Mouse (Mus musculus): Measurements from ENCODE around the gene Blnk. TPM values are rescaled to one million over a fixed set of nuclear protein-coding genes. Genes with fewer than 3 reads are reported as not detected.

Gene Blnk
- total RNA-seq, 2 experiments from 2014 or later, result 1.5 to 1.8 TPM

DNA sequence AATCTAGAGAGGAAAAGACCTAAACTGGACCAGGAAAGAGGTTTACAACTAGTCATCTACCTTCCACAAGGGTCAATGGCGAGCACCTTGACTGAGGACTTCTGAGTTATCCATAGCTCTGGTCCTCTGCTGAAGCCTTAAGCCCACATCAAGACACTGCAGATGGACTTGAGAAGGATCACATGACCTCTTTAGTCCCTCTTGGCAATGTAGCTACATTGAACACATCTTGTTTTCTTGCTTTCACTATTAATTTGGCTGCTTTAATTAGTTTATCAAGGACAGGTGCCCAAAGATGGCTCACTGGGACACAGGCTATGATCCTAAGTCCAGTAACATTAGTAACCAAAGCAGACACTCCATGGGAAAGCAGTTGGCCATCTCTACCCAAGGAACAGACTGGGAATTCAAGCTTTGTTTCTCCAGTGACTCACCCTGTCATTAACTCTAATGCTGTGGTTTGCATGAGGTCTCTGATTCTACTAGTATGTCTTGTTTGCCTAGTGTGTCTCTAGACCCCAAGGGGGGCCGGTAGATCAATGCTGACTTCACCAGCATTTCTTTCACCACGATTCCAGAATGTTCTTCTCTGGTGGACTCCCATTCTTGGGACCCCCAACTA lies 9.5 kb upstream of the Blnk start:
- DNase-seq, result no peak

- DNase-seq, result no peak
Measured at GRCm38 (mm10) chr19:40999569-40999968, 5.2 kb upstream of the Blnk start.

DNA sequence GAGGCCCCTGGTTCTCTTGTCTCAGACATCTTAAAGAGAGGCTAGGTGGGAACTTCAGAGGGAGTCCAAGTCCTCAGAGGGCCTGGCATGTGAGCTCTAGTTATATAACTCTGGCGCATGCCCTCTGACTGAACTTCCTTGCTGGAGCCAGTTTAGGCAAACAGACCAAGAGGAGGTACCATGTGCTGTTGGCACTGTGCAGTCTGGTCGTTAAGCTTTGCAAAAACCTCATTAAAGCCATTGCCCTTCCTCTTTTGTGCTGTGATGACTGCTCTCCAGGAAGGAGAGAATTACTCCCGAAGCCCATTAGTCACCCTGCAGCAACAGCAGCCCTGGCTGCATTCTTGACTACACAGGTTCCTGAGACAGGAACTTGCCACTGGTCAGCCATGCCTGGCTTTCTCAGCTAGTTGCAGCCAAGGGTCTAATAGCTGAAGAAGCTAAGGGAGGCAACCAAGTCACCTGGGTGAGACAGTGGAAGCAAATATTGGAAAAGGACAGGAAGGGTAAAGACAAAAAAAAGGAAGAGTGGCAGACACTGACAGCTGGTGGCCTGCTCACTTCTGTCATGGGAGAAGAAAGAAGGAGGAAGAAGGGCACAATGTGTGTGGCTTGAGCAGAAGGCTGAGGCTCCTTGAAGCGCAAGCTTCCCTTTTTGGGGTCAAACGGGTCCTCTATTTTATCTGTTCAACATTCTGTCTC lies 4.3 kb upstream of the Blnk start:
- DNase-seq, result peak; percentile 19

DNA sequence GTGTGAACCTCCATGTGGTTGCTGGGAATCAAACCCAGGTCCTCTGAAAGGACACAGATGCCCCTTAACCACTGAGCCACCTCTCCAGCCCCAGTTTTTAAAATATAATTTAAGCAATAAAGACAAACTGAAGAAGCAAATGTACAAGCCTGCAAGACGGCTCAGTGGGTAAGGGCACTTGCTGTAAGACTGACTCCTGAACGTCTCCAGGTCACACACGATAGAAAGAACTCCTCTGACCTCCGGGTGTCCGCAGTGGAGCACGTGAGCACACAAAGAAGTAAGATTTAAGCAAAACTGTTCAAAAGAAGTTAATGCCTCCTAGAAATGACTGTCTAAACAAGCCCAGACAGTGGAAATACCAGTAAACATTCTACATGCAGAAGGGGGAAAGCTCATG lies 2.4 kb upstream of the Blnk start:
- DNase-seq, result no peak

DNA sequence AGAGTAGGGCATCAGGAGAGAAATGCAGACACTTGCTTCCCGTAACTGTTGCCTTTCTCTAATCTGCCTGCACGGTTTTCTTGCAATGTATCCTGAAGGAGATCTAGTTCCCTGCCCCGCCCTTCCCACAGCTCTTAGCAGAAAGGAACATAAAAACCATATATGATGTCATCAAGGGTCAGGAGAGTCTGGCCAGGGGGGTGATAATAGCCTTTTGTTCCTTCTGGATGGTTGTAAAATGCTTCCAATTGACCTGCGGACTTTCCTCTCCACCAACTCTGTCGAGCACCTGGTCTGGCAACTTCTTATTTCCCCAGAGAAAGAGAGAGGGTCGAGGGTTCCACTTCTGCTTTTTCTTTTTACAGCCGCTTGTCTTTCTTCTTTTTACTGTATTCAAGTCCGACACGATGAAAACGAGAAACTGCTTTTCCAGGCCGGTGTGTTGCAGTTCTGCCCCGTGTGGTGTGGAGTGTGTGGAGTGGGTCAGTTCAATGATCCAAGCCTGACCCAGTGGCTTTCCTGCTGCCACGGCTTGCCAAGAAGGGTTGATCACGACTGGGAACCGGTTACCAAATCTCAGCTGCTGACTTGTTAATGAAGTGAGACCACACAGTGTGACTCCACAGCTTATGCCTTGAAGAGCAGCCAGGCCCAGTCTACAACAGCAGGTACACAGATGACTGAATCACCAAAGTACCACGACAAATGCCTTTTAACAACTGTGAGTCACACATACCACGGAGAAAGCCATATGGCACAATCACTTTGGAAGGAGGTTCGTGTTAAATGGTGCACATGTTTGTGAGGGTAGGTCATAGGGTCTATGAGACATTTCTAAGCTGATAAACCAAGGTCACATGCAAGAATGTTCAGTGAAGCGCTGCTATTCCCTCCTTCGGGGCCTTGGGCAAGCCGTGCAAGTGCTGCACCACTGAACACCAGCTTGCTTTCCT lies 1.4 kb upstream of the Blnk start:
- DNase-seq, result no peak

DNA sequence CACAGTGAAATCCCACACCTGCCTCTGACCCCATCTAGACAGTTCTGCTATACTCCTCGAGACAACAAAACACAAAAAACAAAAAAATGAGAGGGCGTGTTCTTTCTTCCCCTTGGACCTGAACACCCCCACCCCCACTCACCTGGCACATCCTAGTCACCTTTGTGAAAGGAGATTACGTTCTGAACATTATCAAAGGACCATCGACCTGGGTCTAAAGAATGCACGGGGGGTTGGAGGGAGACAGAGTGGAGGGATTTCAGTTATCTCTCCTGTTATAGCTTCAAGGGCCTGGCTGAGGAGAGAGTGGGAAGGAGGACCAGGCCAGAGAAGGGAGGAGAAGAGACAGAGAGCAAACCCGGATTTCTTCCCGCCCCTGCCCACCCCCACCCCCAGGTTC lies 576 bp upstream of the Blnk start:
- no peak for DNase-seq

GRCm38 (mm10) chr19:40993356-40993755 lies 979 bp downstream of the Blnk start:
- DNase-seq, result no peak

- no peak for DNase-seq
Measured at GRCm38 (mm10) chr19:40992517-40993044, 1.8 kb downstream of the Blnk start.

- no peak for DNase-seq
Measured at GRCm38 (mm10) chr19:40992096-40992495, 2.2 kb downstream of the Blnk start.

DNA sequence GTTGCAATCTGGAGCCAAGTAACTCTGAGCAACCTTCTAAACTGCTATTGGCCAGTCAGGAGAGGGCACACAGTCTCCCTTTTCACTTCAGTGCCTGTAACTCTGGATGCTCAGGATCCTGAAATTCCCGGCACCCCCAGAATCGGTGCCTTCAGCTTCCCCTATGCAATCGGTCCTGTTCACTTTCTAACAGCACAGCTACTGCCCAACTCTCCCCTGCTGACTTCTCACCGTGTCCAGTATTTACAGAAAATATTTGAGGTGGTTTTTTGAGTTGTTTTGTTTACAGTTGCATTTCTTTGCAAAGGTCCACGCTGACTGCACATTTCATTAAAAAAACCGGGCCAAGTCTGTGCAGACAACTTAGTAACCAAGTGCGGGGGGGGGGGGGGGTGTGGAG lies 2.7 kb downstream of the Blnk start:
- no peak for DNase-seq

GRCm38 (mm10) chr19:40990781-40991343 lies 3.5 kb downstream of the Blnk start:
- DNase-seq, result no peak

GRCm38 (mm10) chr19:40989961-40990600 lies 4.3 kb downstream of the Blnk start:
- DNase-seq, result no peak

DNA sequence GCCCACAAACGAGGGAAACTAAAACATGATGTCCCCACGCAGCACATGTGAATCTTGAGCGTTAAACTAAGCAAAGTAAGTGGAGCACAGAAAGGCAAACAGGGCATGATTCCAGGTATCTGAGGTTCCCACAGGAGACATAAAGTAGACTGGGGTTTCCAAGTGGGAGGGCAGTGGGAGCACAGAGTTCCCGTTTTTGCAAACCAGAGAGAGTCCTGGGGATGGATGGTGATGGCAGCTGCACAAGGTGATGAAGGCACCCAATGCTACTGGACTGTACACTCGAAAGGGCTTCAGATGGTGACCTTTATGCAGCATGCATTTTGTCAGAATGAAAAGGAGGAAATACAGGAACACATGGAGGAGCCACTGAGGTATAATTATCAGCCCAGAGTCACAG lies 5.5 kb downstream of the Blnk start:
- no peak for DNase-seq

DNA sequence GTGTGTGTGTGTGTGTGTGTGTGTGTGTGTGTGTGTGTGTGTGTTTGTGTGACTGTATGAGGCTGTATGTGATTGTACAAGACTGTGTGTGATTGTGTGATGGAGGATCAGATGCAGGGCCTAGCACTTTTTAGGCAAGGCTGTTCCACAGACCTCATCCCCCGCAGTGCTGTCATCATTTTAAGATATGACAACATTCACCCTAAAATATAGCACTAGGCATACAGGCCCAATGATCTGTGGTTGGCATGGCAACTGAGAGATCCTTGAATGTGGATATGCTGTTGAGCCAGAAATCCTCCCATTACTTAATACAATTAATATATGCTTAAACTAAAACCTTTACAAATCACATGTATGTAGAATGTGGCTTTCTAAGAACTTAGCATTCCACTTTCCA lies 9.8 kb downstream of the Blnk start:
- no peak for DNase-seq

DNA sequence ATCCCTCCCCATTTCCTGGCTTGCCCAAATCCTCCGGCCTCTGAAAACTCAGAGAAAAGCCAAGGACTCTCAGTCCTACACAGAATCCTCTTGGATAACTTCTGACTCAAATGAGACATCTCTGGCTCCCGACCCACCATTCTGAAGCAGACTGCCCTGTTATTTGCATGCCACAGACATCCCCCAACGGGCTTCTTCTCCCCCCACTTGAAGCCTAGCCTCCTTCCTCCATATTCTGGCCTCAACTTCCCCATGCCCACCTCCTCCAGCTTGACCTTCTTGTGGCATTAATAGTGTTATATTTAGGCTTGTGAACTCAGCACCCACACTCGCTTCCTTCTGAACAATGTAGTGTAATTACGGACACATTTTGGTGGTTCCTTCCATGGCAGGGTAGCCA lies 13.7 kb downstream of the Blnk start:
- DNase-seq, result no peak

DNA sequence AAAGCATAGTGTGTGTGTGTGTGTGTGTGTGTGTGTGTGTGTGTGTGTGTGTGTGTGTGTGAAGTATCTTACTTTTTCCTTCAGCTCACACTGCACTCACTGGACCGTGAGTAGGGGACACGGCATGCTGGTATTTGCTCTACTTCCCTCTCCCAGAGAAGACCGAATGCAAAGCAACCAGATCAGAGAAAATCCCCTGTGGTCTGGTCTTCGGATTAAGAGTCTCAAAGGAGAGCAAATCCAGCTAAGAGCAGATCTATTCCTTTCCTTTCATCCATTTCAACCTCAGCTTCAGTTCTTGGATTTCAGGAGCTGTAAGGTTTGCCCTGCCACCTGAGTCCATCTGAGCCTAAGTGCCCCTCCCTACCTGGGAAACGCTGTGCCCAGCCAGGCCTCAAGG lies 16.3 kb downstream of the Blnk start:
- DNase-seq, result no peak

GRCm38 (mm10) chr19:40976946-40977917 lies 17.1 kb downstream of the Blnk start:
- DNase-seq, result no peak

- DNase-seq, result no peak
Measured at GRCm38 (mm10) chr19:40971273-40971914, 22.9 kb downstream of the Blnk start.

- no peak for DNase-seq
Measured at GRCm38 (mm10) chr19:40970775-40971174, 23.6 kb downstream of the Blnk start.

- no peak for DNase-seq
Measured at GRCm38 (mm10) chr19:40970301-40970700, 24.0 kb downstream of the Blnk start.

All from adrenal gland, postnatal 10 days (tissue).